Mouse (Mus musculus) gastrocnemius, postnatal 4 days (tissue): ENCODE results near the gene Rnf20. TPM values are rescaled to one million over a fixed set of nuclear protein-coding genes. Genes with fewer than 3 reads are reported as not detected.
"Not testable (repeated sequence)": the region's sequence is repeated elsewhere in the genome, so short reads cannot be mapped to it uniquely, and the experiment has no call there.

ENCODE experiments used
- DNase-seq, 2 experiments: peaks; one replicate each; pipeline ENCODE4 v3.0.0; 2021 to 2022; ENCODE audit warnings: low spot score in 2 of 2, mixed read lengths in 2 of 2
- long read RNA-seq, 2 experiments: library from polyadenylated mRNA; stranded (forward); transcript quantifications; one replicate each; pipeline ENCODE4 v2.0.0; 2021
- total RNA-seq, 2 experiments: library from RNA; stranded (reverse); gene quantifications; 2 replicates each; pipeline ENCODE4 v1.2.3; 2021

Rnf20 gene
- total RNA-seq, result 10 to 100 TPM; 43.4 to 49.7 TPM
- long read RNA-seq, experiment 1, full-length matches to known transcripts, result 11 of 16 reads
- long read RNA-seq, experiment 1, partial matches to known transcripts, result 3 of 16 reads
- long read RNA-seq, experiment 1, other reads (novel, unspliced or antisense), result 2 of 16 reads
- long read RNA-seq, experiment 2, full-length matches to known transcripts, result 18 of 26 reads
- long read RNA-seq, experiment 2, partial matches to known transcripts, result 5 of 26 reads
- long read RNA-seq, experiment 2, other reads (novel, unspliced or antisense), result 3 of 26 reads

DNA sequence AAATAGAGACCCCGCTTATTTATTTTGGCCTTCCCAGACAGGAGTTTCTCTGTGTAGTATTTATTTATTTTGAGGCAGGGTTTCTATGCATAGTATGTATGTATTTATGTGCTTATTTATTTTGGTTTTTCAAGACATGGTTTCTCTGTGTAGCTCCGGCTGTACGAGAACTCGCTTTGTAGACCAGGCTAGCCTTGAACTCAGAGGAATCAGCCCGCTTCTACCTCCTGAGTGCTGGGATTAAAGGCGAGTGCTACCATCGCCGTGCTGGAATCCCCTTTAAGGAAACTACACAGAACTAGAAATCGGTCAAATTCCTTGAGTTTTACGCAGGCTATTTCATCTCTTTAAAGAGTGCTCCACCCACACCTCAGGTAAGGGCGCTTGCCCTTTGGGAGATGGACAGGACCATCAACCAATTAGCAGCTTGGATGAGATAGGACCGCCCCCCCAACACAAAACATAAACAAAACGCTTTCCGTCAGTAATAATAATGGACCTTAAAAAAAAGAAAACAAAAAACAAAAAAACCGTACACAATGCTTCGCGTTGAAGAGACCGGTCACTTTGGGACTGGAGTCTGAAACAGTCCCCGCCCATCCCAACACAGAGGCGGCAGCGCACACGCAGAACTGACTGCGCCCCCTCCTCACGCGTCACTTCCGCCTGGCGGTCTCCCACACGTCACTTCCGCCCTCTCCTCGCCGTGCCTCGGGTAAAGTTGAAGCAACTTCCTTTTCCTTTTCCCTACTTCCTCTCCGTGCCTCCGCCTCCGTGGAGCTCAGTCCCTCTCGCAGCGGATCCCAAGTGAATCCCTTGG, at the start of gene Rnf20:
Gene Rnf20 (plus strand): TSS at position 688 of the 820 bp plus-strand sequence.
- peak; percentile 89 to 95 for DNase-seq

DNA sequence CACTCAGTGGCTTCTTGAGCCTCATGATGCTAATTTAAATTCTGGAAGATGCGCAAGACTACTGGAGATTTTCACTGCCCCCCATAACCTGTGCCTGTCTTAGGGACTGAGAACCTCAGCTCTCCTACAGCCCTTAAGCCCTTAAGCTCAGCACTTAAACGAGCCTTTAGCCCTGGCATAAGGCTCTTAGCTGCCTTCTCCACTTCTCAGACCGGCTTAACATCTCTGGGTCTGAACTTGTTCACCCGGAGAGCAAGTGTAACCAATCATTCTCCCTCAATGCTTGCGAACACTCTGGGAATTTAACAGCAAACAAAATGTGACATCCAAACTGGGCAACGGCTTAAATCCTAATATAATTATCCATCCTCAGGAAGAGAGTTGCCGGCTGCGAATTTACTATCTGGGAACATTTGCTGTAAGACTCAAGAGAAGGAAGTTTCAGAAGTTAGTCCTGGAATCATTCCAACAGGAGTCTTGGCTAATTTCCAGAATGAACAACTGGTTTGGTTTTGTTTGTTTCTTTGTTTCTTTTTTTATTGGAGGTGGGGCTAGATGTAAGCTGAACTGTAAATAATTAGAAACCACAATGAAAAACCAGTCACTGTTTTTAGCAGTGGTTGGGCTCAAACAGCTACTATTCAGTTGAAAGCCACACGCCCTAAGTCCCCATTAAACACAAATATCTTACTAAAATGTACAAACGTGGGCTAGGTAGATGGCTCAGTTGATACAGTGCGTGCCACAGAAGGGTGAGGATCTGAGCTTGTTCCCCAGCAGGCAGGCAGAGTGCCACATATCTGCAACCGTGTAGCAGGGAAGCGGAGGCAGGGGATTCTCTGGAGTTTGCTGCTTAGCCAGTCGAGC, 47.6 kb upstream of the Rnf20 start:
- DNase-seq, result no peak

DNA sequence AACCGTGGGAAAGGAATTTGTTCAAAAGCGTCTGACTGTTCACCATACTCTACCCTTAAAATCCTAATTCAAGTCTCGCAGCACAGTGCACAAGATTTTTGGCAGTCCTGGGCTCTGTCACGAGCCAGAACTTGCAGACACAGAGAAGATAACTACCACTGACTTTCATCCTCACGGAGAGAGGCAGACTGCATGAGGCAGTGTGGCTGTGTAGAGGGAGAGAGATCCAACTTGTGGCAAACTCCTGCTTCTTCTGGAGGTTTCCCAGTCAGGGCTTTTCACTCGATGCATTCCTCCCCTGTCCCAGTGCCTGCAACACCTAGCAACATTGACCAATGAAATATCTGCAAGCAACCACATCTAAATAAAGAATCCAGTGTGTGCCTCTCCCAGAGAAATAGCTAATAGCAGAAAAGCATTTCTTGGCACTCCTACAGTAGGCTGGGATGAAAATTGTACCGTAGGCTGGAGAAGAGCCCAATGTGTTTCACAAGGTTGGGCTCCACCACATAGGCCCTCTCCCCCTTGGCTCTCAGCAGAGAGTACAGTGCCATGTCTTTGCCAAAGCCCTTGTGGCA, 46.2 kb upstream of the Rnf20 start:
- DNase-seq, result peak in 1 of 2 experiments; percentile 22

DNA sequence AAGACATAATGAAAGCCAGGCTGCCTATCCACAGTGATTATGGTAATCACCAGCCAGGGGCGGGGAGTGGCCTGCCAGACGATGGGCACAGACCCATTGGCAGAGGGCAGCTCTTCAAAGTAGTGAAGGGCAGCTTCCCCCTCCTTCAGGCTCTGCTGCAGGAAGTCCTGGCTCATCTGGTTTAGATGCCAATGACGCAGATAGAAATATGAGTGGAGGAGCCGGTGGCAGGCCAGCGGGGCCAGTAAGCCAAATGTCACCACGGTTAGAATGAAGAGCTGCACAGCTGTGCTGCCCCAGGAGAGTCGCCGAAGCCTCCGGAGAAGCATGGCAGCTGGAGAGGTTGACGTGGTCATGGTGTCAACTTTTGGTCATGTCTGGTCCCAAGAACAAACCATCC, 45.0 kb upstream of the Rnf20 start:
- DNase-seq, result peak in 1 of 2 experiments; percentile 39

DNA sequence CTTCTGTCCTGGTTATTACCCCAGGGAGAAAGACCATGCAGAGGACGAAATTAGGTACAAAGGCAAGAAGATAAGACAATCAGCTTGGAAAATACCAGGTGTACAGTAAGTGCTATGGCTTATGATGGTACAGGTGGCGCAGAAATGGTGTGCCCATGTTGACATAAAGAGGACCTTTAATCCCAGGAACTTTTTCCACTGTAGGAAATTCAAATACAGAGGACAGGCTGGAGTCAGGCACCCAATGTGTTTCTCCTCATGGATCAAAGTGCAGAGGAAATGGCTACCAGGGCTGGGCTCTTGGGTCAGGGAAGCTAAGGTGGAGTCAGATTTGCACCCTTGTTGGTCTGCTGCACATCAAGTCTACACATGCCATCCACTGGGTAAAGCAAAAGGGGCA, 41.7 kb upstream of the Rnf20 start:
- no peak for DNase-seq

DNA sequence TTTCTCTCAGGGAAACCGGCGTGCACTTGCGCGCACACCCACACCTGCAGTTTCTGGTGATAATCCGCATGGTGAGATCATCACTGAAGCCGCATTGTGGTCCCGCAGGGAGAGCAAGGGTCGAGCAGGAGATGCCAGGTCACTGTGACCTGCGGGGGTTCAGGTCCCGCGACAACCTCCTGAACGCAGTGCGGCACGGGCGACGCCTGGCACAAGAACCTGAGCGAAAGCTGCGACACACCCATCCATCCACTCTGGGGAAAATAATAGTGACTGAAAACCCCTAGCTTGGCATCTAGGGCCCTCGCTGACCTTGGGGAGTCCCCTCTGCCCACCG, 35.0 kb upstream of the Rnf20 start:
- no peak for DNase-seq

DNA sequence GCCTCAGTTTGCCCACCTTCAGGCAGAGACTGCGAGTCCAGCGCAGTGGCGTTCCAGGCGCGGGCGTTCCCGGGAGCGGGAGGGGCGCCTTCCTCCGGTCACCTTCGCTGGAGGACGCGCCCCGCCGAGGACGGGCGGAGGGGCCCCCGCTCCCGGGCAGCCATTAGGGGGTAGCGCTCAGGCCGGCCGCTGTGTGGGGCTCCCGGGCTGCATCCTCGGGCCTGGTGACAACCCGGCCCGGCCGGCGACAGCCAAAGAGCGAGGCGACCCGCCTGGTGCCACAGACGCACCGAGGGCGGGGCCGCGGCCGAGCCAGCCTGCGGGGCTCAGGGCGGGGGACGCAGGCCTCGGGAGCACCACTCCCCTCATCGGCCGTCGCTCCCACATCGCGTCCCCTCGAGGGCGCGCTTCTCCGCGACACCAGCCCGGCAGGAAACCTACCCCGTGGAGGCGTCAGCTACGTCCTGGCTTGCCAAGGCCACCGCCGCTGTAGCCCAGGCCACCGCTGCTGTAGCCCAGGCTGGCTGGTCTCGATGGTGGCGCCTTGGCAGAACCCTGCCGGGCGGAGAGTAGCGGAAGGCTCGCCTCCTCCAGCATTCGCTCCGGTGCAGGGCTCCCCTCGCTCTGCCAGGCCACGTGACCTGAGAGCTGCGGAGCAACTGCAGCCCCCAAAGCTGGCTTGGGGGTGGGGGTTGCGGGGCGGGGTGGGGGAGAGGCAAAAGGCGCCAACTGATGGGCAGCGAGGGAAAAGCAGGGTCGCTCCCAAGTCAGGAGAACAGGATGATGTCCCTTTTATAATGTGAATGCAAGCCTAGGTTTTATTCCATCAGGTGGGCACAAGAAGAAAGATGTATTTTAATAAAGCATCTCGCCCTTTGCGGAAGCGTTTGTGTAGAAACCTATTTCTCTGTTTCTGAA, 34.4 kb upstream of the Rnf20 start, which contains the start of gene Tmem246:
Gene Tmem246 (minus strand): TSS at position 694 of the 918 bp plus-strand sequence.
- peak; percentile 48 to 70 for DNase-seq

DNA sequence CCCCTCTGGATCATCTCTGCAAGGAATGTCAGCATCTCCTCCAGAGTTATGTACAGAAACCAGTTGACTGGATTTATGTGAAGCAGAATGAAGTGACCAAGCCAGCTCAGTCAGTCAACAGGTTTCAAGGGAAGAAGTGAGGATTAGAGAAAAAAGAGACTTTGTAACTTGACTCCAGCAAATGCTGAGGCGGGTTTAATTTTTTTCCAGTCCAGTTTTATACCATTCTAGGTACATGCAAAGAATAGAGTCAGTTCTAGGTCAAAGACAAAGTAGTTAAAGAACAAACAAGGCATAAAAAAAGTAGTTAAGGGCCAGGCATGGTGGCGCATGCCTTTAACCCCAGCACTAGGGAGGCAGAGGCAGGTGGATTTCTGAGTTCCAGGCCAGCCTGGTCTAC, 28.6 kb upstream of the Rnf20 start:
- no peak for DNase-seq

DNA sequence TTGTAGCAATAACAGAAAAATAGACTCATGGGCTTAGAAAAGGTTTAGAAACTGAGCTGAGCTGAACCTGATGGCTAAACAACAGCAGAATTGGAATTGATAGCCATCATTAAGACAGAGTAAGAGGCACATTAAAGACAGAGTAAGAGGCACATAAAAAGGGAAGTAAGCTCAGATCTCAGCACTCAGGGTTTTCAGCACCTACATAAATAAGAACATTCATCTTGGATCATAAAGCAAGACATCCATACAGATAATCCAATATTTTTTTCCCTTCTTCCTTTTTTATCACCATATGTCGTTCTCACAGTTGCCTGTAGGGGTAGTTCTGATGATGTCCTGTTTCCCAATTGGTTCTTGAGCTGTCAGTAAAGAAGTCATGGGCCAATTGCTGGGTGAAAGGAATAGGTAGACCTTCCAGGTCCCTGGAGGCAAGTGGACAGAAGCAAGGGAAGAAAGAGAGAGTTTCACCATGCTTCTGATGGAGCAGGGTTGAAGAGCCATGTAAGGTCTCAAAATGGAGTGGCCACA, 27.7 kb upstream of the Rnf20 start:
- DNase-seq, result no peak

DNA sequence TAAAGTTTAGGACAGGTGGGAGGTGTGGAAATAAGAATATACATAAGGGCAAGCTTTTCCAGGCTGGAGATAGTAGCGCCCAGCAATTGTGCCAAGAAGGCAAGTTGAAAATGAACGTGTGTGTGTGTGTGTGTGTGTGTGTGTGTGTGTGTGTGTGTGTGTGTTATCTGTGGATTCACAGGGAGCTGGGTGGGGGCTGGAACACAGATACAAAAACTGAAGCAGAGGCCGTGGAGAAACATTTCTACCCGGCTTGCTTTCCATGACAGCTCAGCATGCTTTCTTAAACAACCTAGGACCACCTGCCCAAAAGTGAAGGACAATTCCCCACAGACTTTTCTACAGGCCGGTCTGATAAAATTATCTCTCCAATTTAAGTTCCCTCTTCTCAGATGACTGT, 27.2 kb upstream of the Rnf20 start:
- no peak for DNase-seq

DNA sequence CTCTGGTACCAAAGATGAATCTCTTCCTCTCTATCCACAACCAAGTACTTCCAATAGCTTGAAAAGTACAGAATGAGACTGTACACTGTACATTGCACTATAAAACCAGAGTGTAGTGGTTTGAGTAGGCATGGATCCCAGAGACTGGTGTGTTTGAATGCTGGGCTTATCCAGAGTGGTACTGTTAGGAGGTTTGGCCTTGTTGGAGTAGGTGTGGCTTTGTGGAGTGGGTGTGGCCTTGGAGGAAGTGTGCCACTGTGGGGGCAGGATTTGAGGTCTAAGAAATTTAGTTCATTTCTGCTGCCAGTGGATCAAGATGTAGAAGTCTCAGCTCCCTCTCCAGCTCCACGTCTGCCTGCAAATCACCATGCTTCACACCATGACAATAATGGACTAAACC, 26.3 kb upstream of the Rnf20 start:
- DNase-seq, result no peak

DNA sequence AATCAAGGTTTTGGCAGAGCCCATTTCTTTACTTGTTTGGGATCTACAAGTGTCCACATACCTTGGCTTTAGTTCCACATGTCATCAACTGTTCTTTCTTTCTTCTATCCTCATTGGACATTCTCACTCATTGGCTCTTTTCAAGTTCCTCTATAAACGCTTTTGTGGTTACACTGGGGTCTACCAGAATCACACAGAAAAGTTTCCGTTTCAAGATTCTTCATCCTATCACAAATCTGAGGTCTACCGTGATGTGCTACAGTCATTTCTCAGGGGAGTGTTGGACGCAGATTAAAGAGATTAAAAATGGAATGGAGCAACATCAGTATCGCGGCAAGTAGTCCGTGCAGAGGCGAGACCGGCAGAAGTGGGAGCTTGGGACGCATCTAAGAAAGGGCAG, 14.9 kb upstream of the Rnf20 start:
- DNase-seq, result no peak

DNA sequence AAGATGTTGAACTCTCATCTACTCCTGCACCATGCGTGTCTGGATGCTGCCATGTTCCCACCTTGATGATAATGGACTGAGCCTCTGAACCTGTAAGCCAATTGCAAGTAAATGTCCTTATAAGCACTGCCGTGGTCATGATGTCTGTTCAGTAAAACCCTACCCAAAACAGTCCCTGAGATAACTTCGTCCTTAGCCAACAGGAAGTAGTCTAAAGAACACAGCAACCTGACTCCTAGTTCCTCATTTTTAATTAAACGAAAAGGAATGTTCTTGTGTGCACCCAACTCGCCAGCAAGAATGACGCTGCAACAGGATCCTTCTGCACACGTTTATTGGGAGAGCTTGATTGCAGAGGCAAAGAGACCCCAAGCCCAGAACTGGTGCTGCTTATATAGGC, 11.9 kb upstream of the Rnf20 start:
- not testable (repeated sequence) for DNase-seq

DNA sequence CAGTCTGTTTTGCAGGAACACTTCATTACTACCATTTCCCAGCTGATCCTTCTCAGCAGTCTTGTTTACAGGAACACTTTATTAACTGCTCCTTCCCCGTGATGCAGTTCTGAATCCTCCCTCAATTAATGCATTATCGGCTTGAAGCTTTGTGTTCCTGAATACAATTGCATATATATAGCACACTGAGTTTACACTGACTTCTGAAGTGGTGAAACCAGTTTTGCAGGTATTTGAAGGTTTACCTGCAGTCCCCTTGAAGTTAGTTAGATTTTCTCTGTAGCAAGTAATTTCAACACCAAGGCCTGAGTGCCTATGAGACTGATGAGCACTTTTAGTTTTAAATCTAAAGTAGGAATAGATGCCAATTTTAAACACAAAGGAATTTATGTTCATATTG, 9.5 kb upstream of the Rnf20 start:
- DNase-seq, result no peak

DNA sequence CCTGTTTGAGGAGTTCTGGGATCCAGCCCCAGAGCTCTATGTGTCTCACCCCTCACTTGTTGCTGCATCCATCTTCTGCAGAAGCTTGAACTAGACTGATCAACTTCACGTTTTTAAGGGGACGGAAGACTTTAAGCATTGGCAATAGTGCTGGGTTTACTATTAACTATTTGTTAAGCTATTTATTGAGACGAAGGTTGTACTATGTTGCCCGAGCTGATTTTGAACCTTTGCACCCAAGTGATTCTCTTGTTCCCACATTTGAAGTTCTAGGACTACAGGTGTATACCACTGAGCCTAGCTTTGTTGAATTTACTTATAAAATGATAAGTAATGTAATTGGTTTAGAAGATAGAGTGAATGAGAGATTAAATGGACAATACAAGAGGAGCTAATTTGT, 7.9 kb upstream of the Rnf20 start:
- DNase-seq, result no peak

DNA sequence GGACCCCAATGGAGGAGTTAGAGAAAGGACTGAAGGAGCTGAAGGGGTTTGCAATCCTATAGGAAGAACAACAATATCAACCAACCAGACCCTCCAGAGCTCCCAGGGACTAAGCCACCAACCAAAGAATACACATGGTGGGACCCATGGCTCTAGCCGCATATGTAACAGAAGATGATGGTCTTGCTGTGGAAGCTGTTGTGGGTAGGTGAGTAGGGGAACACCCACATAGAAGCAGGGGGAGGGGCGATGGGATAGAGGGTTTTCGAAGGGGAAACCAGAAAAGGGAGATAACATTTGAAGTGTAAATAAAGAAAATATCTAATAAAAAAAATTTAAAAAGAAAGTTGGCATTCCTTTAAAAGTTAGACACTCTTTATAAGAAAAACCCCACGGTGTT, 6.8 kb upstream of the Rnf20 start:
- DNase-seq, result not testable (repeated sequence)

DNA sequence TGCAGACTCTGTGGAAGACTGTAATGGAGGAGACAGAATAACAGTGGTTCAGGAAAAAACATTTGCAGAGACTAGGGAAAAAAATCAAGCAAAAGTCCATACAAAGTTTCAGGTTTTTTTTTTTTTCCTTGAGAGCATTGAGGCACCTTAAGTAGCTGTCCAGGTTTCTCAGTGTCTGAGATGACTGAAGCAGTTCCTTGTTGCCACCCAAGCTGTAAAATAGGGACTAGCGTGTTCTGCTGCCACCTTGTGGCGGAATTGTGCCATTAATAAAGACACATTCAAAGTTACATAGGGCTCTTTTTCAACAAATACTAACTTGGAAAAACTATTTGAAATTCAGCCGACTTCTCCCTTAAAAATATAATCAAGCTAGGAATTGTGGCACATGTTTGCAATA, 4.8 kb upstream of the Rnf20 start:
- DNase-seq, result peak; percentile 49 to 68

DNA sequence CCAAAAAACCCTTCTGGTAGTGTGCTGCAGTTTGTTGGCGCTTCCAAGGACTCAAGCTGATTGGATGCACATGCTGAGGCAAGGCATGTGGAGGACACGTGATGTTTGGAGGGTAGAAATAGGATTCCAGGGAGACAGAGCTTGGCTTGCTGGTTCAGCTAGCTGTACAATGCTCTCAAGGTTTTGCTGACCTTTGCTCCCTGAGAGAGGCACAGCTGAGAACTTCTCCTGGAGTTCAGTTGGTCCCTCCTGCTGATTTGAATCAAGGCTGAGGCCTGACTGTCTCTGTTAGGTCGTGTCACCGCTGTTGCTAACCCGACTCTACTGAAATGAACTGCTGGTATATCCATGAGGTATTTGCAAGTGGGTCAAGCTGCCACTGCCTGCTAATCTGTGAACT, 2.9 kb upstream of the Rnf20 start:
- no peak for DNase-seq

DNA sequence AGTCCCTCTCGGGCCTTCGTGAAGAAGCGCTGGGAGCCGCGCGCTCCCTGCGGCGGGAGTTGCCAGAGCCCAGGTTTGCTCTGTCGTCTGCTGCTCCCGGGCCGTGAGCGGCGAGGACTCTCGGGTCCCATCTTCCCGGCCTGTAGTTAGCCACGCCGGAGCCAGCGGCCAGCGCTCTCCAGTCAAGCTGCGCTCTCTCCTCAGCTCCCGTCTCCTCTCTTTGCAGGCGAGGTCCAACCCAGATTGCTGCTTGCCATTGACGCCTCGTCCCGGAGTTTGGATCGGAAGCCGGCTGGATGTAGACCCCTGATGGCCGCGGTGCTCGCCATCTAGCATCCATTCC, 304 bp downstream of the Rnf20 start:
- DNase-seq, result no peak

DNA sequence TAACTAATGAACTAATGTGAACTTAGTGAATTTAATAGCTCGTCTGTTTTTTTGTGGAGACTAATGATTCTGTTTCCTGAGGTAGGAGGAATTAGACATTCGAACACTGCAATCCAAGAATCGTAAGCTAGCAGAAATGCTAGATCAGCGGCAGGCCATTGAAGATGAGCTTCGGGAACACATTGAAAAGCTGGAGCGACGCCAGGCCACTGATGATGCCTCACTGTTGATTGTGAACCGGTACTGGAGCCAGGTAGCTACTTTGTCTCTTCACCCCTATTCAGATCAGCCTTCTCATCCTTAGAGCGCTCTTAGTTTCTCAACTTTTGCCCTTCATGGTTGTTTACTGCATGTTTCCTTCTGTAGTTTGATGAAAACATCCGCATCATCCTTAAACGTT, 6.0 kb downstream of the Rnf20 start:
- DNase-seq, result no peak
